Mouse (Mus musculus) small intestine, adult 2 months (tissue): ENCODE measurements around the gene Med17. TPM values are rescaled to one million over a fixed set of nuclear protein-coding genes. Genes with fewer than 3 reads are reported as not detected.

ENCODE experiments used
- H3K27ac ChIP-seq: fragments of 200-500 bp; 2 replicates; pipeline ENCODE4 v1.5.1; 2012; ENCODE audit warnings: low read depth, low read length, control low read depth, inconsistent platforms; ENCODE audit not compliant: insufficient read depth
- H3K27me3 ChIP-seq: fragments of 200-500 bp; 2 replicates; pipeline ENCODE4 v1.6.1; 2012; ENCODE audit warnings: mild to moderate bottlenecking, moderate library complexity, low read length, inconsistent platforms; ENCODE audit not compliant: control insufficient read depth, insufficient read depth
- H3K36me3 ChIP-seq: fragments of 200-500 bp; 2 replicates; pipeline ENCODE4 v1.6.1; 2012; ENCODE audit warnings: mild to moderate bottlenecking, low read length, control low read depth, inconsistent platforms; ENCODE audit not compliant: control insufficient read depth, insufficient read depth
- H3K4me1 ChIP-seq: fragments of 200-500 bp; 2 replicates; pipeline ENCODE4 v1.6.1; 2012; ENCODE audit warnings: low read length, inconsistent platforms, mixed read lengths; ENCODE audit not compliant: control insufficient read depth, insufficient read depth, insufficient read length
- H3K4me3 ChIP-seq: fragments of 200-500 bp; 2 replicates; pipeline ENCODE4 v1.5.1; 2012; ENCODE audit warnings: low read depth, mild to moderate bottlenecking, control low read depth, inconsistent platforms, low read length, moderate library complexity
- CTCF ChIP-seq: fragments of 200-500 bp; IDR thresholded peaks from 2 replicates; pipeline ENCODE4 v1.5.1; 2012; ENCODE audit warnings: low read depth, mild to moderate bottlenecking, control low read depth, inconsistent platforms, low read length, moderate library complexity, mixed read lengths; ENCODE audit not compliant: insufficient replicate concordance, insufficient read length; ENCODE audit errors: extremely low read depth
- POLR2A ChIP-seq: fragments of 200-500 bp; IDR thresholded peaks from 2 replicates; pipeline ENCODE4 v1.6.1; 2012; ENCODE audit warnings: low read depth, mild to moderate bottlenecking, control low read depth, inconsistent platforms, low read length, moderate library complexity
- WGBS: fragments of 180-500 bp; shearing (Covaris S2); methylation state at CpG from one replicate; pipeline ENCODE4 v1.1.7; 2018; 5-methylcytosine and 5-hydroxymethylcytosine counted together
- polyA plus RNA-seq: library from polyadenylated mRNA; depleted of rRNA; stranded (reverse); fragments of >200 nt; gene quantifications from 2 replicates; pipeline ENCODE4 v1.2.3, GENCODE M21; 2012

Med17 gene
- polyA plus RNA-seq, 1 experiment, result 22.5 TPM

GRCm38 (mm10) chr9:15312054-15312735, 32.5 kb upstream of the Med17 start:
- 64% methylated on average over 2 of the region's 2 CpGs for WGBS
- peaks cover 63% of the 10 kb centered on the region for H3K36me3 ChIP-seq
- TF ChIP-seq CTCF (no peak), POLR2A (no peak)
- H3K4me3 ChIP-seq, result no peak overlapping the region
- peaks cover 2% of the 10 kb centered on the region; the same call in 1 of the 2 replicates for H3K4me1 ChIP-seq
- no peaks in the 10 kb centered on the region for H3K27me3 ChIP-seq
- H3K27ac ChIP-seq, result no peak overlapping the region

DNA sequence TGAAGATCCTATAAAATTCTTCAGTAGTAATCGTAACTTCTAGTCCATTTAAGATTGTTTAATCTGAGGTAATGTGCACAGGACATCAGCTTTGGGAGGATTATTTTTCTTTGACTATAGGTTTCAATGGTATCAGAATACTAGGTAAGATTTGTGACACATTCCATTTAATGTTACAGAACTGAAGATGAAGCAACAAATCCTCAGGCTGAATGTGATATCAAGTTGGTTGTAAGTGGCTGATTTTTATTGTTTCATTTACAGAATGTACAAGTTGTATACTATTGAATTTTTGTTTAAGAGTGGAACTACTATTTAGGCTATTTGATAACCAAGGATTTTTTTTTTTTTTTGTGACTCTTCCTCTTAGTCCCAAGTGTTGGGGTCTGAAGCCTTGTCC, 30.4 kb upstream of the Med17 start:
- peaks cover 52% of the 10 kb centered on the region for H3K36me3 ChIP-seq
- WGBS, result 64% methylated on average over 1 of the region's 1 CpGs
- H3K4me3 ChIP-seq, result no peak overlapping the region
- peaks cover 2% of the 10 kb centered on the region; the same call in 1 of the 2 replicates for H3K4me1 ChIP-seq
- TF ChIP-seq CTCF, result no peak
- no peak for TF ChIP-seq POLR2A
- no peak overlapping the region for H3K27ac ChIP-seq
- no peaks in the 10 kb centered on the region for H3K27me3 ChIP-seq

DNA sequence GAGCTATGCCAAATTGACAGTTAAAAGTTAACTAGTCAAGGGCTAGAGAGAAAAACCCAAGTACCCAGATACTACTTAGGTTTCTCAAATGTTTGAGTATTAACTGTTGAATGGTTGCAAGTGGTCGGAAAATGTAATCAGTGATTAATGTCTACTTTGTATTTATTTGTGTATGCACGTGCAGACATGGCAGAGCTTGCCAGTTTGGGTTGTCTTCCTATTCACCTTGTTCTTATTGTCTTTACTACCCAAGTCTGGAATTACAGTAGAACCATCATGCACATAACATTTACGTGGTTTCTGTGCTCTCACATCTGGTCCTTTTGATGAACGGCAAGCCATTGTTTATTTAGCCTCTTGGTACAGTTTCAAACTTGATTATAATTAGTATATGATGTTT, 29.7 kb upstream of the Med17 start:
- Histone ChIP-seq H3K27me3 (no peaks in the 10 kb centered on the region), H3K4me1 (peaks cover 2% of the 10 kb centered on the region; the same call in 1 of the 2 replicates), H3K36me3 (peaks cover 45% of the 10 kb centered on the region), H3K4me3 (no peak overlapping the region), H3K27ac (no peak overlapping the region)
- WGBS, result 25% methylated on average over 4 of the region's 4 CpGs
- no peak for TF ChIP-seq CTCF
- no peak for TF ChIP-seq POLR2A

- no peak overlapping the region for H3K27ac ChIP-seq
- no peaks in the 10 kb centered on the region for H3K27me3 ChIP-seq
- TF ChIP-seq CTCF (no peak), POLR2A (no peak)
- H3K4me1 ChIP-seq, result peaks cover 2% of the 10 kb centered on the region; the same call in 1 of the 2 replicates
- peaks cover 35% of the 10 kb centered on the region for H3K36me3 ChIP-seq
- no peak overlapping the region for H3K4me3 ChIP-seq
- WGBS, result 26% methylated on average over 2 of the region's 2 CpGs
These were observed 28.5 kb upstream of the Med17 start for GRCm38 (mm10) chr9:15308254-15308653.

DNA sequence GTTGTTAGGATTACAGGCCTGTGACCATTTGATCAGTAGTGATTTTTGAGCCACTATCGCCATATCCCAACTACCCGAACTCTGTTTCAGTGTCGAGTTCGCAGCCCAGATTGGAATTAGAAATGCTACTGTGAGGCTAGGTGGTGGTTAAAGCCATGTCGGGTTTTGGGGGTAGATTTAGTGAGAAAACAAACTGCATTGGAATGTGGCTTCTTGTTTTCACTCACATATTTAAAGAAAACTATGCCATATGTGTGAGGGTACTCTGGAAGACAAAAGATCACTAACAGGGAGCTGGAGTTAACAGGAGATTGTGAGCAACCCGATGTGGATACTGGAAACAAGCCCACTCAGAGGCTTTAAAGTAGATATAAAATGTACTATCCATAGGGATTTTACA, 27.5 kb upstream of the Med17 start:
- Histone ChIP-seq H3K36me3 (peaks cover 30% of the 10 kb centered on the region), H3K27ac (no peak overlapping the region), H3K4me3 (peak overlapping the region; percentile 96), H3K27me3 (no peaks in the 10 kb centered on the region), H3K4me1 (peaks cover 2% of the 10 kb centered on the region; the same call in 1 of the 2 replicates)
- TF ChIP-seq CTCF (no peak), POLR2A (no peak)
- 6% methylated on average over 6 of the region's 6 CpGs for WGBS

DNA sequence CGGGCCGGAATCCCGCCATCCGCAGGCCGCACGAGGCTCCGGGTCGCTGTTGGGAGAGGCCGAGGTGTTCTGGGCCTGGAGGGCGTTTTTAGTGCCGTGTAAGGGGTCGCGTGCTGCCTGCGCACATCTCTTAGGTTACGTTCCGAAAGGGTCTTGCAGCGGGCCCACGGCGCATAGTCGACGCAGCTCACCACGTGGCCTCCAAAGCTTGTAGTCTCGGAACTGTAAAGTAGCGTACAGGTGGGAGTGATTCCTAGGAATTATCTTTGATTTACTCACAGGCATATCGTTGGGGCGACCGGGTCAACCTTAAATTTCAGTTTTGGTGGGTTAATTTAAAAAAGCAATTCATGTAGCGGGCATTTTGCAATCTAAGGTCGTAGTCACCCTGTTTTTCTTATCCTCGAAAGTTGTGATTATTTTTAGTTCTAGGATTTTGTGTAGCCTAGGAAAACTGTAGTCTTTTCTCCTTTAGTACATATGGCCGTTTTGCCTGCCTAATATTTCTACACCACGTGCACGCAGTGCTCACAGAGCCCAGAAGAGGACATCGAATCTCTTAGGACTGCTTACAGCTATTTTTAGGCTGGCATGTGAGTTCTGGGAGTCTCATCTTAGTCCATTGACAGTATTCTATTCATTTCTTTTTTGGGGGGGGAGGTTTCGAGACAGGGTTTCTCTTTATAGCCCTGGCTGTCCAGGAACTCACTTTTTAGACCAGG, 26.8 kb upstream of the Med17 start, which contains the start of gene 4931406C07Rik:
Gene 4931406C07Rik, minus strand, starts transcription at position 51 of the 722 bp plus-strand sequence.
- H3K27ac ChIP-seq, result peak within 1 kb of the TSS; percentile 86
- H3K4me3 ChIP-seq, result peak within 1 kb of the TSS; percentile 96
- H3K36me3 ChIP-seq, result peaks cover 24% of the 10 kb centered on the region
- no peaks in the 10 kb centered on the region for H3K27me3 ChIP-seq
- under 1% methylated on average over 35 of the region's 35 CpGs for WGBS
- H3K4me1 ChIP-seq, result peaks cover 2% of the 10 kb centered on the region; the same call in 1 of the 2 replicates
- no peak for TF ChIP-seq CTCF
- no peak for TF ChIP-seq POLR2A

DNA sequence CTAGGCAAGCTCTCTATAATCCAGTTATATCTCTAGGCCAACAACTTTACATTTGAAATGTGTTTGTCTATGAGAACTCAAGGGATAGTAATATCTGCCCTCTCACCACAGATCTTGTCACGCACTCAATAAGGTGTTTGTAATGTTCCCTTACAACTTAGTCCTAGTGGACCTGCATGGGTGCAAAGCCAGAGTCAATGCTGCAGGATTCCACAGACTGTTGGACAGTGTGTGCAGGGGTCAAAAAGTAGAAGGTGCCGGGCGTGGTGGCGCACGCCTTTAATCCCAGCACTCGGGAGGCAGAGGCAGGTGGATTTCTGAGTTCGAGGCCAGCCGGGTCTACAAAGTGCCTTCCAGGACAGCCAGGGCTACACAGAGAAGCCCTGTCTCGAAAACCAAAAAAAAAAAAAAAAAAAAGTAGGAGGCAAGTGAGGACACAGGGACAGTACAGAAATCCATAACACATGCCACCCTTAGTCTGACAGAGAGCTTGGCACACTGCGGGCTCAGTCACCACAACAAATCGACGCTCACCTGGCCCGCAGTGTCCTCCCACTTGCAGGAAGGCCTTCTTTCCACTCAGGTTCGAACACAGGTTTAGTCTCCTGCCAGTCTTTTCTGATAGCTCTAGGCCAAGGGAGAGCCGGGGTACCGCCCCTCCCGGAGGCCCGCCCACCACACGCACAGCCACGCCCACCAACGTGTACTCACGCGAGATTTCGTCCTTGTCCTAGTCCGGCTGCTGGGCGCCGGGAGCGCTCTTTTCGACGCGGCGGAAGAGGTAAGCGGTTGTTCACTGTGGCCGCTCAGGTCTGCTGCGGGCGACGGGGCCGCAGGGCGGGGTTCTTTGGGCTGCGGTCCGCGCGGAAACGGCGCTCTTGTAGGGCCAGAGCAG, 26.0 kb upstream of the Med17 start, which contains the start of gene Taf1d:
Gene Taf1d, plus strand, starts transcription at position 712 of the 895 bp plus-strand sequence.
- Histone ChIP-seq H3K4me1 (peaks cover 2% of the 10 kb centered on the region; the same call in 1 of the 2 replicates), H3K27ac (peak within 1 kb of the TSS; percentile 86), H3K4me3 (peak within 1 kb of the TSS; percentile 96), H3K36me3 (peaks cover 22% of the 10 kb centered on the region), H3K27me3 (no peaks in the 10 kb centered on the region)
- TF ChIP-seq CTCF, result no peak
- peak; percentile 95 for TF ChIP-seq POLR2A
- WGBS, result 5% methylated on average over 45 of the region's 45 CpGs
